Mouse (Mus musculus) CH12.LX (cell line): ENCODE data around the gene Zswim8. TPM values are rescaled to one million over a fixed set of nuclear protein-coding genes. Genes with fewer than 3 reads are reported as not detected.

Experiments
- polyA plus RNA-seq: library from polyadenylated mRNA; unstranded; fragments of >175 nt; gene quantifications from 2 replicates; pipeline ENCODE4 v1.2.1, GENCODE M21; 2012; ENCODE audit warnings: low read depth; ENCODE audit not compliant: insufficient read length
- total RNA-seq, 2 experiments: library from RNA; depleted of rRNA; stranded (reverse); fragments of 300-350 nt in 1 of 2; fragments of >200 nt in 1 of 2; gene quantifications; 2 replicates each; pipeline ENCODE4 v1.2.3; 2012 to 2014

Zswim8 gene
- total and polyA plus RNA-seq, 3 experiments: 9.5 to 39.6 (median 22.6) TPM

Other genes starting within 250 kb of the Zswim8 start
- 60.2 and 63.3 TPM in 2 replicates for gene Anxa7, start 227.4 kb upstream of the Zswim8 start, total RNA-seq (2012; rRNA removed)
- gene Anxa7, start 227.4 kb upstream of the Zswim8 start, total RNA-seq (2014; rRNA removed): 89.2 and 91.9 TPM in 2 replicates
- gene Anxa7, start 227.4 kb upstream of the Zswim8 start, polyA plus RNA-seq: 83.8 and 99.3 TPM in 2 replicates
- gene Mss51, start 210.7 kb upstream of the Zswim8 start, total RNA-seq (2012; rRNA removed): 0.59 and 0.63 TPM in 2 replicates
- gene Mss51, start 210.7 kb upstream of the Zswim8 start, total RNA-seq (2014; rRNA removed): 0.45 and 0.47 TPM in 2 replicates
- 1.1 and 1.5 TPM in 2 replicates for gene Mss51, start 210.7 kb upstream of the Zswim8 start, polyA plus RNA-seq
- gene Ppp3cb, start 161.0 kb upstream of the Zswim8 start, total RNA-seq (2012; rRNA removed): 23.6 and 25.7 TPM in 2 replicates
- 50.6 and 55.3 TPM in 2 replicates for gene Ppp3cb, start 161.0 kb upstream of the Zswim8 start, total RNA-seq (2014; rRNA removed)
- gene Ppp3cb, start 161.0 kb upstream of the Zswim8 start, polyA plus RNA-seq: 53.8 and 61.1 TPM in 2 replicates
- 5.3 TPM in 2 replicates for gene Usp54, start 66.5 kb upstream of the Zswim8 start, total RNA-seq (2012; rRNA removed)
- gene Usp54, start 66.5 kb upstream of the Zswim8 start, total RNA-seq (2014; rRNA removed): 4.5 and 5.4 TPM in 2 replicates
- gene Usp54, start 66.5 kb upstream of the Zswim8 start, polyA plus RNA-seq: 9.1 and 11.7 TPM in 2 replicates
- 1.0 and 1.7 TPM in 2 replicates for gene Myoz1, start 51.0 kb upstream of the Zswim8 start, total RNA-seq (2012; rRNA removed)
- 1.6 and 2.4 TPM in 2 replicates for gene Myoz1, start 51.0 kb upstream of the Zswim8 start, total RNA-seq (2014; rRNA removed)
- gene Myoz1, start 51.0 kb upstream of the Zswim8 start, polyA plus RNA-seq: 2.3 and 2.6 TPM in 2 replicates
- gene Synpo2l, start 39.2 kb upstream of the Zswim8 start, total RNA-seq (2012; rRNA removed): 0.04 TPM in 2 replicates
- not detected in 2 replicates for gene Synpo2l, start 39.2 kb upstream of the Zswim8 start, total RNA-seq (2014; rRNA removed)
- 0.13 and 0.26 TPM in 2 replicates for gene Synpo2l, start 39.2 kb upstream of the Zswim8 start, polyA plus RNA-seq
- 95.9 and 103 TPM in 2 replicates for gene Sec24c, start 33.2 kb upstream of the Zswim8 start, total RNA-seq (2012; rRNA removed)
- gene Sec24c, start 33.2 kb upstream of the Zswim8 start, total RNA-seq (2014; rRNA removed): 51.2 and 57.0 TPM in 2 replicates
- gene Sec24c, start 33.2 kb upstream of the Zswim8 start, polyA plus RNA-seq: 107 and 122 TPM in 2 replicates
- gene Fut11, start 12.6 kb upstream of the Zswim8 start, total RNA-seq (2012; rRNA removed): 2.6 and 2.9 TPM in 2 replicates
- 3.5 and 3.7 TPM in 2 replicates for gene Fut11, start 12.6 kb upstream of the Zswim8 start, total RNA-seq (2014; rRNA removed)
- gene Fut11, start 12.6 kb upstream of the Zswim8 start, polyA plus RNA-seq: 3.8 and 4.0 TPM in 2 replicates
- gene Chchd1, start 4.5 kb upstream of the Zswim8 start, total RNA-seq (2012; rRNA removed): 184 and 191 TPM in 2 replicates
- 391 and 402 TPM in 2 replicates for gene Chchd1, start 4.5 kb upstream of the Zswim8 start, total RNA-seq (2014; rRNA removed)
- 157 and 166 TPM in 2 replicates for gene Chchd1, start 4.5 kb upstream of the Zswim8 start, polyA plus RNA-seq
- 17.8 and 21.1 TPM in 2 replicates for gene Ndst2, start 27.0 kb downstream of the Zswim8 start, total RNA-seq (2012; rRNA removed)
- gene Ndst2, start 27.0 kb downstream of the Zswim8 start, total RNA-seq (2014; rRNA removed): 9.9 and 11.4 TPM in 2 replicates
- 18.0 and 20.2 TPM in 2 replicates for gene Ndst2, start 27.0 kb downstream of the Zswim8 start, polyA plus RNA-seq
- gene Camk2g, start 86.5 kb downstream of the Zswim8 start, total RNA-seq (2012; rRNA removed): 18.5 and 19.8 TPM in 2 replicates
- gene Camk2g, start 86.5 kb downstream of the Zswim8 start, total RNA-seq (2014; rRNA removed): 15.7 and 17.1 TPM in 2 replicates
- gene Camk2g, start 86.5 kb downstream of the Zswim8 start, polyA plus RNA-seq: 33.1 and 34.7 TPM in 2 replicates
- 2.4 and 3.2 TPM in 2 replicates for gene Plau, start 129.1 kb downstream of the Zswim8 start, total RNA-seq (2012; rRNA removed)
- gene Plau, start 129.1 kb downstream of the Zswim8 start, total RNA-seq (2014; rRNA removed): 1.4 and 1.8 TPM in 2 replicates
- 2.8 TPM in 2 replicates for gene Plau, start 129.1 kb downstream of the Zswim8 start, polyA plus RNA-seq
- 2.1 and 2.6 TPM in 2 replicates for gene Vcl, start 221.8 kb downstream of the Zswim8 start, total RNA-seq (2012; rRNA removed)
- gene Vcl, start 221.8 kb downstream of the Zswim8 start, total RNA-seq (2014; rRNA removed): 3.9 and 4.6 TPM in 2 replicates
- 4.5 and 7.1 TPM in 2 replicates for gene Vcl, start 221.8 kb downstream of the Zswim8 start, polyA plus RNA-seq